Mouse (Mus musculus) central nervous system, embryonic 14 days (tissue): ENCODE results near the gene Spock2. TPM values are rescaled to one million over a fixed set of nuclear protein-coding genes. Genes with fewer than 3 reads are reported as not detected.

Source experiments
- polyA plus RNA-seq: library from polyadenylated mRNA; depleted of rRNA; stranded (reverse); fragments of >200 nt; gene quantifications from 2 replicates; pipeline ENCODE4 v1.2.3, GENCODE M21; 2012; rRNA removed

Gene Spock2
- 85.8 and 105 TPM in 2 replicates for polyA plus RNA-seq

DNA sequence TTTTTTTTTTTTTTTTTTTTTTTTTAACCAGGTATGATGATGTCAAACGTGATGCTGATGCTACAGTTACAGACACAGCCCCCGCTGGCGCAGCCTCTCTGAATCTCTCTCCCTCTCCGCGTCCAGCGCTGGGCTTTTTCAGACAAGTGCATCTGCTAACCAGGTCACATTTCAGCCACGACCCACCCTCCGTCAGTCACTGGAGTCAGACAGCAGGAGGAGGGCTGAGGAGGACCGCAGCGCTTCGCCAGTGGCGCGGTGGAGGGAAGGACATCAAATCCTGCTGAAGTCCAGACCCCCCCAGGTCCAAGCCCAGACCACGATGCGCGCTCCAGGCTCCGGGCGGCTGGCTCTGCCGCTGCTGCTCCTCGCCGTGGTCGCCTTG lies at the start of gene Spock2:
TSS of gene Spock2 (plus strand) at position 74 of the 385 bp plus-strand sequence.

Other genes with a start within 250 kb of the Spock2 start
- gene Dnajb12, start 226.7 kb upstream of the Spock2 start, polyA plus RNA-seq: 30.6 and 31.1 TPM in 2 replicates
- 101 and 133 TPM in 2 replicates for gene Ddit4, start 154.4 kb upstream of the Spock2 start, polyA plus RNA-seq
- gene Ascc1, start 103.4 kb upstream of the Spock2 start, polyA plus RNA-seq: 35.3 and 37.0 TPM in 2 replicates
- gene Anapc16, start 103.1 kb upstream of the Spock2 start, polyA plus RNA-seq: 96.9 and 101 TPM in 2 replicates
- 3.5 and 4.3 TPM in 2 replicates for gene Chst3, start 113.0 kb downstream of the Spock2 start, polyA plus RNA-seq
- gene Psap, start 171.4 kb downstream of the Spock2 start, polyA plus RNA-seq: 617 and 671 TPM in 2 replicates
- gene Vsir, start 240.6 kb downstream of the Spock2 start, polyA plus RNA-seq: 4.0 and 5.6 TPM in 2 replicates